Mouse (Mus musculus) skeletal muscle tissue, postnatal 0 days (tissue): Measurements from ENCODE around the gene Hid1. TPM values are rescaled to one million over a fixed set of nuclear protein-coding genes. Genes with fewer than 3 reads are reported as not detected.

Experiments used
- polyA plus RNA-seq: library from polyadenylated mRNA; unstranded; fragments of >200 nt; fragmentation: Nextera tagmentation; extraction: Ambion mirVana; gene quantifications from 2 replicates; pipeline ENCODE4 v1.2.1, GENCODE M21; 2015

Gene Hid1
- polyA plus RNA-seq, result 5.1 and 5.5 TPM in 2 replicates

DNA sequence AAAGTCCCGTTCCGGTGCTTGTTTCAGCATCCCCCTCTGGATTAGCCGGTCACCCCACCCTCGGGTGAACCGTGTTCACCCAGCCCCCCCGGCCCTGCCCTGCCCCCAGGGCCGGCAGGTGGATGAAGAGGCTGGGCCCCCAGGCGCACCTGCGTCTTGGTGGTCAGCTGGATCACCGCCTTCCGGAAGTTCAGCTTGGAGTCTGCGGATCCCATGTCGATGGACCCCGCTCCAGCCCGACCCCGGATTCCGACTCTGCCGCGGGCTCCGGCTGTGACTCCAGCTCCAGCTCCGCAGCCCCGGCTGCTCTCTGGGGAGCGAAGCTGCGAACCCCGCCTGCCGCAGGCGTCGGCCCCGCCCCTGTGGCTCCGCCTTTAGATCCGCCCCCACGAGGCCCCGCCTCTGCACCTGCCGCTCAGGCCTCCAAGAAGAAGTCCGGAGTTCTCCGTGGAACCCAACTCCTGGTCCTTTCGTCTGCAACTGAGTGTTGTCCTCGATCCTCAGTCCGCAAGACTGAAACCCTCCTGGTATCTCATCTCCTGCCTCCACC is at the start of gene Hid1:
Gene Hid1, minus strand, starts transcription at position 362 of the 550 bp plus-strand sequence.

GRCm38 (mm10) chr11:115403338-115404124 is 36.0 kb upstream of the Hid1 start, which contains the start of gene Mrpl58:
Gene Mrpl58 (plus strand): TSS chr11:115403752.

GRCm38 (mm10) chr11:115381743-115382539 is 14.4 kb upstream of the Hid1 start, which contains the start of gene Cdr2l:
Gene Cdr2l (plus strand): TSS chr11:115381916.

GRCm38 (mm10) chr11:115334531-115334930 is 33.0 kb downstream of the Hid1 start, which contains the start of gene Otop3:
Gene Otop3 (plus strand): TSS chr11:115334731.

DNA sequence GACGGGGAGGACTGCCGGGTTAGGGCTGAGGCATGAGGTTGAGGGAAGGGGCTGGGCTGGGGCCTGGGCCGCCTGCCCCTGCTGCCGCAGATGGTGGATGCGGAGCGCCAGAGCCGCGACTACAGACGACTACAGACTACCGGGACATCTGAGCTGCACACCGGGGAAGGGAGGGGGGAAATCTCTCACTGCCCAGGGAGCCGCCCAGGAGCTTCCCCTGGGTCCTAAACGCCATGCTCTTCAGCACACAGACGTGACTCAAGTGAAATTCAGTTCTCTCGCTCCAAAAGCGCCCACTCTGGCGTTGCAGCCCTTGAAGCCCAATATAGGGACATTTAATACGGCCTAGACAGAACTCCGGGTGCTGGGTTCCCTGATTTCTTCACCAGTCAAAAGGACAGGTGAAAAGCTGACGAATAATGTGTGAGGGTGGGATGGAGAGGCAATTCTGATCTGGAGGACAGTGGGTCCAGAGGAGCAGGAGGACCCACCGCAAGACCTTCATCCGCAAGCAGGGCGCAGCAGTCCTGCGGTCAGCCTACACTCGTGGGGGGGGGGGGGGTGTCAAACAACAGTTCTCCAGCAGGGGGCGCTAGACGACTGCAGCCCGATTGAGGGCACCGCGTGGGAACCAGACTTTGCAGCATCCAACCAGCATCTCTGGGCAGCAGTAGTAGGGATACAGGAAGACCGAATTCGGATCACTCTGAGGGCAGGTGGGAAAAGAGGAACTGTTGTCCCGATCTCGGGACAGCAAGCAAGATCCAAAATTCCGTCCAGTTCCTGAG is 45.5 kb downstream of the Hid1 start, which contains the start of gene Ush1g:
Gene Ush1g, minus strand, starts transcription at position 136 of the 788 bp plus-strand sequence.

GRCm38 (mm10) chr11:115306863-115307262 is 60.7 kb downstream of the Hid1 start, which contains the start of gene Otop2:
Gene Otop2 (plus strand): TSS chr11:115307163.

Other genes with a start within 250 kb of the Hid1 start
- 0.62 and 0.94 TPM in 2 replicates for gene Cd300lf, start 233.8 kb downstream of the Hid1 start, polyA plus RNA-seq
- gene Slc9a3r1, start 204.4 kb downstream of the Hid1 start, polyA plus RNA-seq, result 6.8 and 9.1 TPM in 2 replicates
- 5.4 and 6.4 TPM in 2 replicates for gene Tmem104, start 180.3 kb downstream of the Hid1 start, polyA plus RNA-seq
- gene Nat9, start 179.9 kb downstream of the Hid1 start, polyA plus RNA-seq, result 16.0 and 17.3 TPM in 2 replicates
- gene Grin2c, start 100.5 kb downstream of the Hid1 start, polyA plus RNA-seq, result not detected in 2 replicates
- gene Fdxr, start 90.7 kb downstream of the Hid1 start, polyA plus RNA-seq, result 4.2 and 6.4 TPM in 2 replicates
- 0.06 and 0.09 TPM in 2 replicates for gene Fads6, start 70.1 kb downstream of the Hid1 start, polyA plus RNA-seq
- 0.18 and 0.31 TPM in 2 replicates for gene Otop2, start 60.6 kb downstream of the Hid1 start, polyA plus RNA-seq
- not detected in 2 replicates for gene Ush1g, start 45.7 kb downstream of the Hid1 start, polyA plus RNA-seq
- gene Otop3, start 33.0 kb downstream of the Hid1 start, polyA plus RNA-seq, result 0.24 TPM in 1 of 2 replicates, not detected in the other
- gene Cdr2l, start 14.2 kb upstream of the Hid1 start, polyA plus RNA-seq, result 5.0 and 6.7 TPM in 2 replicates
- 125 TPM in 2 replicates for gene Mrpl58, start 36.0 kb upstream of the Hid1 start, polyA plus RNA-seq
- 1,386 and 1,505 TPM in 2 replicates for gene Atp5h, start 52.2 kb upstream of the Hid1 start, polyA plus RNA-seq
- 8.6 and 9.3 TPM in 2 replicates for gene Kctd2, start 52.4 kb upstream of the Hid1 start, polyA plus RNA-seq
- not detected in 2 replicates for gene Trim80, start 72.8 kb upstream of the Hid1 start, polyA plus RNA-seq
- 0.15 and 0.23 TPM in 2 replicates for gene Slc16a5, start 94.7 kb upstream of the Hid1 start, polyA plus RNA-seq
- gene Armc7, start 107.9 kb upstream of the Hid1 start, polyA plus RNA-seq, result 2.2 and 3.2 TPM in 2 replicates
- 27.5 and 42.0 TPM in 2 replicates for gene Nt5c, start 124.1 kb upstream of the Hid1 start, polyA plus RNA-seq
- gene Jpt1, start 146.6 kb upstream of the Hid1 start, polyA plus RNA-seq, result 563 and 597 TPM in 2 replicates
- 392 and 414 TPM in 2 replicates for gene Sumo2, start 168.5 kb upstream of the Hid1 start, polyA plus RNA-seq
- gene Nup85, start 196.7 kb upstream of the Hid1 start, polyA plus RNA-seq, result 41.2 and 48.4 TPM in 2 replicates
- 94.2 and 98.5 TPM in 2 replicates for gene Mrps7, start 236.2 kb upstream of the Hid1 start, polyA plus RNA-seq
- 6.8 and 9.8 TPM in 2 replicates for gene Gga3, start 236.3 kb upstream of the Hid1 start, polyA plus RNA-seq
- gene Mif4gd, start 245.2 kb upstream of the Hid1 start, polyA plus RNA-seq, result 30.1 and 42.9 TPM in 2 replicates